In genomic region chr19:5129770-5130169, GRCm38 (mm10) we compare ENCODE assay signal across 14 mouse cellular contexts. TPM values are rescaled to one million over a fixed set of nuclear protein-coding genes. Genes with fewer than 3 reads are reported as not detected.
DNase-seq lines count a peak whose midpoint lies in the region; ATAC-seq and TF ChIP-seq lines count a peak whose summit lies in the region.
"Had no signal": no experiment of that assay in that cellular context is flagged by ENCODE, and none has a peak within 500 bp of the region (broad histone marks: within the 10 kb centered on the region; RNA-seq: fewer than 3 reads in every experiment).

No protein-coding gene starts in this region.

- H3K9me3 ChIP-seq in kidney, postnatal 0 days (replicated peaks; ENCODE audit: low read length), result no peaks in the 10 kb centered on the region
- no peaks in the 10 kb centered on the region for H3K9me3 ChIP-seq in kidney, embryonic 14.5 days (ENCODE audit: control insufficient read depth, low read length)
- H3K9me3 ChIP-seq: heart, embryonic 15.5 days; limb, embryonic 15.5 days had no signal

- peaks cover 7% of the 10 kb centered on the region for H3K36me3 ChIP-seq in kidney, postnatal 0 days (ENCODE audit: insufficient read depth, low read length)
- H3K36me3 ChIP-seq in kidney, embryonic 14.5 days (ENCODE audit: control insufficient read depth, insufficient read depth, low read length), result peaks cover 12% of the 10 kb centered on the region

- ATAC-seq in CD4-positive, CD25-positive, alpha-beta regulatory T cell, adult 4 months, result no peak
- no peak for ATAC-seq in kidney, postnatal 0 days (replicated peaks; ENCODE audit: low FRiP score, low read depth)
- ATAC-seq in kidney, embryonic 14.5 days (ENCODE audit: low FRiP score, low TSS enrichment), result no peak
- ATAC-seq: inflammation-experienced regulatory T-cells, adult 6 months had no signal

- no peaks in the 10 kb centered on the region for H3K27me3 ChIP-seq in kidney, postnatal 0 days (ENCODE audit: insufficient read depth, low read length)
- no peaks in the 10 kb centered on the region; the same call in 1 of the 2 replicates for H3K27me3 ChIP-seq in kidney, embryonic 14.5 days (ENCODE audit: control insufficient read depth, insufficient read depth, low read length)
- H3K27me3 ChIP-seq: heart, embryonic 15.5 days; limb, embryonic 15.5 days had no signal

- no peaks in the 10 kb centered on the region for H3K4me1 ChIP-seq in kidney, postnatal 0 days (replicated peaks; ENCODE audit: insufficient read depth, low read length)
- H3K4me1 ChIP-seq in kidney, embryonic 14.5 days (ENCODE audit: control insufficient read depth, insufficient read depth, low read length), result no peaks in the 10 kb centered on the region
- H3K4me1 ChIP-seq: heart, embryonic 15.5 days; limb, embryonic 15.5 days had no signal

- no peak overlapping the region for H3K27ac ChIP-seq in kidney, postnatal 0 days
- no peak overlapping the region for H3K27ac ChIP-seq in kidney, embryonic 14.5 days (ENCODE audit: low read depth, low read length)
- H3K27ac ChIP-seq: heart, embryonic 15.5 days; limb, embryonic 15.5 days had no signal

- 62% methylated on average over 1 of the region's 1 CpGs for WGBS in kidney, postnatal 0 days
- WGBS in kidney, embryonic 14.5 days, result 40% methylated on average over 1 of the region's 1 CpGs

- no peak overlapping the region for H3K4me2 ChIP-seq in kidney, postnatal 0 days (ENCODE audit: low read length)
- H3K4me2 ChIP-seq in kidney, embryonic 14.5 days (replicated peaks; ENCODE audit: low read depth, low read length), result no peak overlapping the region
- H3K4me2 ChIP-seq: heart, embryonic 15.5 days; limb, embryonic 15.5 days had no signal

- no peak overlapping the region for H3K4me3 ChIP-seq in kidney, postnatal 0 days (replicated peaks; ENCODE audit: low read depth, low read length)
- no peak overlapping the region for H3K4me3 ChIP-seq in kidney, embryonic 14.5 days (ENCODE audit: low read length)
- H3K4me3 ChIP-seq: heart, embryonic 15.5 days; limb, embryonic 15.5 days had no signal

- peak; percentile 53 for TF ChIP-seq CTCF in kidney, postnatal 0 days (IDR thresholded peaks at IDR 0.05; ENCODE audit: low read depth)

- H3K9ac ChIP-seq in kidney, postnatal 0 days (ENCODE audit: low read depth, low read length), result no peak overlapping the region
- no peak overlapping the region for H3K9ac ChIP-seq in kidney, embryonic 14.5 days (ENCODE audit: low read depth, low read length)
- H3K9ac ChIP-seq: heart, embryonic 15.5 days; limb, embryonic 15.5 days had no signal

- peak; percentile 58 for DNase-seq in CD4-positive, CD25-positive, alpha-beta regulatory T cell, adult 2 months (ENCODE audit: low read depth, low spot score)
- peak; percentile 29 for DNase-seq in kidney, postnatal 0 days (ENCODE audit: low spot score)
- DNase-seq in 3T3-L1 (ENCODE audit: low read depth, low spot score) (peak; percentile 51), ZHBTc4 (ENCODE audit: low read depth, low spot score) (peak; percentile 30)
- no peak for DNase-seq in thymus, adult 18-20 months
- DNase-seq in c-Kit-positive CD71-positive TER-119-positive erythroid progenitor cells, embryonic 14.5 days (ENCODE audit: low spot score), result no peak
- DNase-seq: embryo, embryonic 11 days; layer of hippocampus, postnatal 36 days; right cerebral cortex, postnatal 14 days had no signal

RNA-seq across cellular contexts. Expression of gene Klc2, which starts 11.4 kb away (rescaled TPM):
- polyA plus RNA-seq in CD4-positive, CD25-positive, alpha-beta regulatory T cell, adult 4 months (2017; shearing (Covaris generic)), result 1 to 10 TPM; 4.3 to 5.0 TPM
- 18.1 and 20.2 TPM in 2 replicates for polyA plus RNA-seq in kidney, postnatal 0 days (2015; fragmentation: Nextera tagmentation; extraction: Ambion mirVana)
- polyA plus RNA-seq in kidney, embryonic 14.5 days (2014; fragmentation: Nextera tagmentation; extraction: Ambion mirVana), result 15.4 and 24.5 TPM in 2 replicates

RNA-seq across cellular contexts. Expression of gene Rab1b, which starts 22.9 kb away (rescaled TPM):
- polyA plus RNA-seq in CD4-positive, CD25-positive, alpha-beta regulatory T cell, adult 4 months (2017; shearing (Covaris generic)), result 100 to 1,000 TPM in 1 of 2 experiments, 10 to 100 TPM in 1; 91.1 to 113 TPM
- 270 and 284 TPM in 2 replicates for polyA plus RNA-seq in kidney, postnatal 0 days (2015; fragmentation: Nextera tagmentation; extraction: Ambion mirVana)
- polyA plus RNA-seq in kidney, embryonic 14.5 days (2014; fragmentation: Nextera tagmentation; extraction: Ambion mirVana), result 273 and 286 TPM in 2 replicates

RNA-seq across cellular contexts. Expression of gene Cnih2, which starts 31.4 kb away (rescaled TPM):
- polyA plus RNA-seq in CD4-positive, CD25-positive, alpha-beta regulatory T cell, adult 4 months (2017; shearing (Covaris generic)), result under 1 TPM in 1 of 2 experiments, not detected in 1; 0.55 TPM
- 4.2 and 4.7 TPM in 2 replicates for polyA plus RNA-seq in kidney, postnatal 0 days (2015; fragmentation: Nextera tagmentation; extraction: Ambion mirVana)
- 23.1 and 26.5 TPM in 2 replicates for polyA plus RNA-seq in kidney, embryonic 14.5 days (2014; fragmentation: Nextera tagmentation; extraction: Ambion mirVana)

RNA-seq across cellular contexts. Expression of gene Yif1a, which starts 41.4 kb away (rescaled TPM):
- polyA plus RNA-seq in CD4-positive, CD25-positive, alpha-beta regulatory T cell, adult 4 months (2017; shearing (Covaris generic)), result 10 to 100 TPM; 58.1 to 67.8 TPM
- 129 and 132 TPM in 2 replicates for polyA plus RNA-seq in kidney, postnatal 0 days (2015; fragmentation: Nextera tagmentation; extraction: Ambion mirVana)
- 114 and 115 TPM in 2 replicates for polyA plus RNA-seq in kidney, embryonic 14.5 days (2014; fragmentation: Nextera tagmentation; extraction: Ambion mirVana)

RNA-seq across cellular contexts. Expression of gene Tmem151a, which starts 44.4 kb away (rescaled TPM):
- not detected for polyA plus RNA-seq in CD4-positive, CD25-positive, alpha-beta regulatory T cell, adult 4 months (2017; shearing (Covaris generic))
- 1.4 and 2.1 TPM in 2 replicates for polyA plus RNA-seq in kidney, postnatal 0 days (2015; fragmentation: Nextera tagmentation; extraction: Ambion mirVana)
- 1.2 and 1.7 TPM in 2 replicates for polyA plus RNA-seq in kidney, embryonic 14.5 days (2014; fragmentation: Nextera tagmentation; extraction: Ambion mirVana)
- polyA plus RNA-seq: inflammation-experienced regulatory T-cells, adult 6 months had no signal

Comparison
In these comparisons a context has a peak if more than half of its experiments do, and no peak if none do; other contexts are left out.
1. DNase-seq: peak in CD4-positive, CD25-positive, alpha-beta regulatory T cell, adult 2 months (single experiment), kidney, postnatal 0 days (single experiment), 3T3-L1 (single experiment) and ZHBTc4 (single experiment); none in thymus, adult 18-20 months (0 of 2) and c-Kit-positive CD71-positive TER-119-positive erythroid progenitor cells, embryonic 14.5 days (single experiment).